Mouse (Mus musculus): ENCODE measurements at regions not wholly inside any gene's neighbourhood (a gene's known extent, or its start where the extent isn't known, plus 50 kb on each side); places are given as distances from the start of the nearest gene placed in this dataset.

GRCm38 (mm10) chr11:113187407-113187806 lies 405.4 kb downstream of the Sox9 start:
- no peak for TF ChIP-seq CTCF (IDR thresholded peaks at IDR 0.05; ENCODE audit: borderline replicate concordance, insufficient read depth, low read depth, low read length)
- TF ChIP-seq POLR2A (IDR thresholded peaks at IDR 0.05; ENCODE audit: borderline replicate concordance, insufficient read depth, low read length): no peak

Measured in cerebellum, adult 2 months (tissue).